Mouse (Mus musculus): ENCODE results near the gene Pou2f2. TPM values are rescaled to one million over a fixed set of nuclear protein-coding genes. Genes with fewer than 3 reads are reported as not detected.

Gene Pou2f2
- total and polyA plus RNA-seq, 2 experiments from 2014 or later, result 6.0 to 21.2 TPM

DNA sequence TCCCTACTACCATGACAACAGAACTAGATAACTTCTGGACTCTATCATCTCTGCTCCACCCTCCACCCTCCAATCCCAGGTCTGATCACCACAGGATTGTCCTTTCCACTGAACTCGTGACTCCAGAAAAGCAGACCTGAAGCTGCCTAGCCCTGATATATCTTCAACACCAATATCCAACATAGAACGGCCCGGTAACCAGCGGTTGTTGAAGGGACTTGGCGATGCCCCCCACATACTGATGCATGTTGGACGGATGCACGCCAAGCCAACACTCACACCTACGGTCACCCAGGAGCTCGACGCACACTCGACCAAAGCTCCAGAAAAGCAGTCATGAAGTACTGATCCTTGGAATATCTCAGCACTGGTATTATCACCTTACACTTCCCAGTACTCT lies 48.3 kb downstream of the Pou2f2 start:
- Histone ChIP-seq H3K27ac (ENCODE audit: low read depth, low read length) (no peak overlapping the region), H3K27me3 (ENCODE audit: insufficient read depth, low read length) (no peaks in the 10 kb centered on the region), H3K4me3 (ENCODE audit: low read depth, low read length) (no peak overlapping the region), H3K9ac (no peak overlapping the region), H3K36me3 (ENCODE audit: insufficient read depth) (no peaks in the 10 kb centered on the region), H3K4me1 (ENCODE audit: insufficient read depth) (peaks cover 7% of the 10 kb centered on the region; the same call in 1 of the 2 replicates), H3K4me2 (ENCODE audit: low read depth) (no peak overlapping the region), H3K9me3 (ENCODE audit: low read length) (no peaks in the 10 kb centered on the region)
- 90% methylated on average over 11 of the region's 11 CpGs for WGBS
- ATAC-seq (no peak), DNase-seq (no peak)
- TF ChIP-seq CTCF (IDR thresholded peaks at IDR 0.05; ENCODE audit: low read depth), result no peak

DNA sequence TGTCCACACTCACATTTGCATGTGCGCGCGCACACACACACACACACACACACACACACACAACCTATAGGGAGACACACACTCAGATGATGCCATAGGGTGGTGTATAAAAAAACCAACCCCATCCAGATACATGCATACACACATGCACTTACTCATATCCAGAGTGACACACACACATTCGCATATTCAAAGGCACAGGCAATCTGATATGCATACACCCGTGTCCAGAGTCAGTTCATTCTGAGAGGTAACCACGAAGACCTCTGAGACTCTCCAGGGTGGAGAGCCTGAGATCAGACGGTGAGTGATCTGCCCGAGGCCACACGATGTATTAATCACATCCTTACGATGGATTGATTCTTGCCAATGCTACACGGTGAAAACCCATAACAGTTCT lies 49.0 kb downstream of the Pou2f2 start:
- no peaks in the 10 kb centered on the region for H3K9me3 ChIP-seq (ENCODE audit: low read length)
- H3K27me3 ChIP-seq (ENCODE audit: insufficient read depth, low read length), result no peaks in the 10 kb centered on the region
- no peak overlapping the region for H3K9ac ChIP-seq
- ATAC-seq (no peak), DNase-seq (no peak)
- H3K4me1 ChIP-seq (ENCODE audit: insufficient read depth), result peaks cover 7% of the 10 kb centered on the region; the same call in 1 of the 2 replicates
- no peak overlapping the region for H3K4me3 ChIP-seq (ENCODE audit: low read depth, low read length)
- no peak overlapping the region for H3K4me2 ChIP-seq (ENCODE audit: low read depth)
- TF ChIP-seq CTCF (IDR thresholded peaks at IDR 0.05; ENCODE audit: low read depth), result no peak
- no peak overlapping the region for H3K27ac ChIP-seq (ENCODE audit: low read depth, low read length)
- H3K36me3 ChIP-seq (ENCODE audit: insufficient read depth), result no peaks in the 10 kb centered on the region
- WGBS, result 89% methylated on average over 11 of the region's 11 CpGs

DNA sequence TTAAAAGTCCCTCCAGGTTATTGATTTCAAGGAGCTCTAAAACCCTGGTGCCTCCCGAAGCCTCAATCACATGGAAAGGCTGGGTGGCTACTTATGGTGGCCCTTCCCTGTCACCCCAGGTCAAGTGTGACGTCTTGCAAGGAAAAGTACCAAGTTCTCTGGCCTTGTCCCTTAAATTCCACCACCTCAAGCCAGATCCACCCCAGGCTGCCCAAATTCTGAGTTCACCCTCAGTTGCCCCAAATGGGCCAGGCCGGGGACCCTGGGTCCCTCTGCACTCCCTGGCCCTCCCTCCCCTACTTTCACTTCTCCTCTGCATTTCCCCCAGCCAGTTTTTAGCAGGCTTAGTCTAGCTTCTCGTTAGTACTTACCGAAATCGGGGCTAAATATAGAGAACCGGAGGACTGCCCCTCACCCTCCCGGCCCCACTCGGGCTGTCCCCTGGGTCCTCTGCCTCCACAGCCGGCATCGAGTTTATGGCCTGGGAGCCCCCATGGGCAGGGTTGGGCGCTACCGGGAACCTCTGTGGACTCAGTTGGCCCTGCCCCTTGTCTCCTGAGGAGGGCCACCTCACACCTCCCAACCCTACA lies 50.0 kb downstream of the Pou2f2 start:
- Histone ChIP-seq H3K4me1 (ENCODE audit: insufficient read depth) (peaks cover 7% of the 10 kb centered on the region; the same call in 1 of the 2 replicates), H3K9me3 (ENCODE audit: low read length) (no peaks in the 10 kb centered on the region), H3K4me3 (ENCODE audit: low read depth, low read length) (no peak overlapping the region), H3K9ac (no peak overlapping the region), H3K4me2 (ENCODE audit: low read depth) (no peak overlapping the region), H3K27ac (ENCODE audit: low read depth, low read length) (no peak overlapping the region), H3K36me3 (ENCODE audit: insufficient read depth) (no peaks in the 10 kb centered on the region), H3K27me3 (ENCODE audit: insufficient read depth, low read length) (no peaks in the 10 kb centered on the region)
- TF ChIP-seq CTCF (IDR thresholded peaks at IDR 0.05; ENCODE audit: low read depth), result no peak
- no peak for DNase-seq
- ATAC-seq, result no peak
- 67% methylated on average over 13 of the region's 13 CpGs for WGBS

DNA sequence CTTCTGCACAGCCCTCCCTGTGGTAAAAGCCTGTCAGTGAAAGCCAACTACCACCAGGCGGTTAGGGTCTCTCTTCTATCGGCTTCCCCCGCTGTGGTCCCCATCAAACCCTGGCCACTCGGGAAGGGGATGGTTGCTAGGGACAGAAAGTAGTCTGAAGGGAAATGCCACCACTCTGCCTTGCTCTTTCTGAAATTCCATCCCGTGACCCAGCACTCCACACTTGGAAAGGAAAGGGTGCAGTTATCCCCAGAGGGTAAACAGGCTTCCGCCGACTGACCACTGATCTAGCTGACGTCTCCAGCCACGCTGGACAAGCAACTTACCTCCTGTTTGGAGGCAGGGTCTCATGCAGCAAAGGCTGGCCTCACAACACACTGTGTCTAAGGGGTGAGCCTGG lies 51.6 kb downstream of the Pou2f2 start:
- DNase-seq (no peak), ATAC-seq (no peak)
- Histone ChIP-seq H3K9me3 (ENCODE audit: low read length) (no peaks in the 10 kb centered on the region), H3K27ac (ENCODE audit: low read depth, low read length) (no peak overlapping the region), H3K4me1 (ENCODE audit: insufficient read depth) (no peaks in the 10 kb centered on the region), H3K27me3 (ENCODE audit: insufficient read depth, low read length) (no peaks in the 10 kb centered on the region), H3K36me3 (ENCODE audit: insufficient read depth) (no peaks in the 10 kb centered on the region), H3K4me3 (ENCODE audit: low read depth, low read length) (no peak overlapping the region), H3K9ac (no peak overlapping the region), H3K4me2 (ENCODE audit: low read depth) (no peak overlapping the region)
- TF ChIP-seq CTCF (IDR thresholded peaks at IDR 0.05; ENCODE audit: low read depth), result no peak
- WGBS, result 76% methylated on average over 9 of the region's 9 CpGs

GRCm38 (mm10) chr7:25125716-25126281 lies 53.7 kb downstream of the Pou2f2 start:
- Histone ChIP-seq H3K27ac (ENCODE audit: low read depth, low read length) (no peak overlapping the region), H3K9me3 (ENCODE audit: low read length) (no peaks in the 10 kb centered on the region), H3K36me3 (ENCODE audit: insufficient read depth) (no peaks in the 10 kb centered on the region), H3K4me1 (ENCODE audit: insufficient read depth) (no peaks in the 10 kb centered on the region), H3K4me2 (ENCODE audit: low read depth) (no peak overlapping the region), H3K4me3 (ENCODE audit: low read depth, low read length) (no peak overlapping the region), H3K27me3 (ENCODE audit: insufficient read depth, low read length) (no peaks in the 10 kb centered on the region), H3K9ac (no peak overlapping the region)
- DNase-seq, result no peak
- ATAC-seq, result no peak
- 77% methylated on average over 10 of the region's 10 CpGs for WGBS
- no peak for TF ChIP-seq CTCF (IDR thresholded peaks at IDR 0.05; ENCODE audit: low read depth)

- no peak for DNase-seq
- TF ChIP-seq CTCF (IDR thresholded peaks at IDR 0.05; ENCODE audit: low read depth), result no peak
- WGBS, result 72% methylated on average over 13 of the region's 13 CpGs
These were observed 58.2 kb downstream of the Pou2f2 start for GRCm38 (mm10) chr7:25121240-25121786.

DNA sequence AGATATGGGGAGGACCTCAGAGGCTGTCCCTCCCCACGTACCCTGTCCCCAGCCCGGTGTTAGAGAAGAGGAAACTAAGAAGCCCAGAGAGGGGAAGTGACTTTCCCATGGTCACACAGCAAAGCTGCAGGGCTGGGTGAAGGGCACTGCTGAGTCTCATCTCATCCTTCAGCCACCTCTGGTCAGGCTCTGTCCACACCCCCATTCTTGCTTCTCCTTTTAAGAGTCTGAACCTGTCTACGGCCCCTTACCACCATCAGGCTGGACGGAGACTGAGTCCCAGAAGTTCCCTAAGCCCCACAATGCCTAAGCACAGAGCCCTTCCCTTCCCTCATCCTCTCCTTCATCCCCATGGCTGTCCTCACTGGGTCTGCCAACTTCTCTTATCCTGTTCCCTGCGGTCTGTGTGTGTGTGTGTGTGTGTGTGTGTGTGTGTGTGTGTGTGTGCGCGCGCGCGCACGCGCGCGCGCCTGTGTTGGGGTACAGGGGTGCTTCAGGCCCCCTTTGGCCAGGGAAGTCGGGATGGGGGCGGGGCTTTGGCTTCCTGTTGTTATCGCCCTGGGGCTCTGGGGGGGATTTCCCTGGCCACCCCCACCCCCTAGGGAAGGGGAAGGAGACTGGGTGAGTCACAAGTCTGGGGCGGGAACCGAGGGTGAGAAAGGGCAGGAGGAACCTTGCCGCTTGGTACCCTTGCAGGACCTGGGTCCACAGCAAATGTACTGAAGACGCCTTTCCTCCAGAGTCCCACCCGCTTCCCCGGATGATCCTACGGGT lies 59.3 kb downstream of the Pou2f2 start:
- 73% methylated on average over 19 of the region's 25 CpGs for WGBS
- H3K9ac ChIP-seq, result no peak overlapping the region
- no peaks in the 10 kb centered on the region for H3K9me3 ChIP-seq (ENCODE audit: low read length)
- peaks cover 3% of the 10 kb centered on the region; the same call in 1 of the 2 replicates for H3K36me3 ChIP-seq (ENCODE audit: insufficient read depth)
- no peak overlapping the region for H3K27ac ChIP-seq (ENCODE audit: low read depth, low read length)
- H3K27me3 ChIP-seq (ENCODE audit: insufficient read depth, low read length), result no peaks in the 10 kb centered on the region
- no peak for TF ChIP-seq CTCF (IDR thresholded peaks at IDR 0.05; ENCODE audit: low read depth)
- H3K4me1 ChIP-seq (ENCODE audit: insufficient read depth), result no peaks in the 10 kb centered on the region
- DNase-seq, result no peak
- H3K4me2 ChIP-seq (ENCODE audit: low read depth), result no peak overlapping the region
- H3K4me3 ChIP-seq (ENCODE audit: low read depth, low read length), result no peak overlapping the region
- no peak for ATAC-seq

More at GRCm38 (mm10) chr7:25121240-25121786, 58.2 kb downstream of the Pou2f2 start:
- Histone ChIP-seq H3K9me3 (ENCODE audit: low read length) (no peaks in the 10 kb centered on the region), H3K27ac (ENCODE audit: low read depth, low read length) (no peak overlapping the region), H3K4me3 (ENCODE audit: low read depth, low read length) (no peak overlapping the region), H3K9ac (no peak overlapping the region), H3K27me3 (ENCODE audit: insufficient read depth, low read length) (no peaks in the 10 kb centered on the region), H3K36me3 (ENCODE audit: insufficient read depth) (no peaks in the 10 kb centered on the region), H3K4me1 (ENCODE audit: insufficient read depth) (no peaks in the 10 kb centered on the region), H3K4me2 (ENCODE audit: low read depth) (no peak overlapping the region)
- ATAC-seq, result no peak
